Mouse (Mus musculus): ENCODE results near the gene Brap.

DNA sequence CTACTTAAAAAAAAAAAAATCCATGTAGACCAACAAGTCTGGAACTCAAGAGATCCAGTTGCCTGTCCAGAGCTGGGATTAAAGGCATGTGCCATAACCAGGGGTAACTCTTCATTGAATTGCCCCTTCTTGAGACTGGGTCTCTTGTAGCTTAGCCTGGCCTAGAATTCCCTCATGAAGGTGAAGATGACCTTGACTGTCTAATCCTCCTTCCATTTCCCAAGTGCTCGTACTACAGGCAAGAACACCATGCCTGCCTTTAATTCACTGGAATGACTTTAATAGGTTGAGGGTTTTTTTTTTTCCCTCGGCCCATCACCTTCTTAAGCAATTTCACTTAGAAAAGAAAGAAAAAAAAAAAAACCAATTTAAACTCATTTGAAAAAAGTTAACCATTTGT lies 50.0 kb downstream of the Brap start:
- TF ChIP-seq CTCF (IDR thresholded peaks at IDR 0.05; ENCODE audit: extremely low read depth, insufficient read depth, insufficient read length, insufficient replicate concordance) (no peak), POLR2A (IDR thresholded peaks at IDR 0.05; ENCODE audit: low read depth, low read length) (no peak)

Data from spleen, adult 2 months (tissue).